Mouse (Mus musculus) myocyte (in vitro differentiated cells): ENCODE data around the gene Evx2.

ENCODE experiments used
- E2F4 ChIP-seq: IDR thresholded peaks from one replicate; pipeline ENCODE4 v1.6.1; 2011; ENCODE audit warnings: mild to moderate bottlenecking, control low read depth, moderate library complexity; ENCODE audit not compliant: insufficient read depth
- POLR2A ChIP-seq: IDR thresholded peaks from one replicate; pipeline ENCODE4 v1.6.1; 2011; ENCODE audit warnings: low read depth, mild to moderate bottlenecking, control low read depth, moderate library complexity; ENCODE audit not compliant: insufficient read length
- POLR2AphosphoS2 ChIP-seq: IDR thresholded peaks from one replicate; pipeline ENCODE4 v1.6.1; 2011; ENCODE audit warnings: low read depth, control low read depth; ENCODE audit not compliant: insufficient read length
- REST ChIP-seq: IDR thresholded peaks from one replicate; pipeline ENCODE4 v1.6.1; 2011; ENCODE audit warnings: mild to moderate bottlenecking, control low read depth, moderate library complexity; ENCODE audit not compliant: insufficient read depth, insufficient read length

- TF ChIP-seq POLR2AphosphoS2 (no peak), POLR2A (no peak), REST (no peak), E2F4 (no peak)
These were observed 14.6 kb upstream of the Evx2 start for GRCm38 (mm10) chr2:74673835-74674425.
